Mouse (Mus musculus) thymus, postnatal 36 days (tissue): ENCODE results near the gene Sec14l3.
"Not testable (repeated sequence)": the region's sequence is repeated elsewhere in the genome, so short reads cannot be mapped to it uniquely, and the experiment has no call there.

Experiments used
- DNase-seq, 2 experiments: peaks; one replicate each; pipeline ENCODE4 v3.0.0; 2022; ENCODE audit warnings: mixed read lengths in 2 of 2

Gene Sec14l3

GRCm38 (mm10) chr11:4064627-4065122 is at the start of gene Sec14l3:
Sec14l3 (plus strand) TSS chr11:4064841.
- DNase-seq, result no peak

DNA sequence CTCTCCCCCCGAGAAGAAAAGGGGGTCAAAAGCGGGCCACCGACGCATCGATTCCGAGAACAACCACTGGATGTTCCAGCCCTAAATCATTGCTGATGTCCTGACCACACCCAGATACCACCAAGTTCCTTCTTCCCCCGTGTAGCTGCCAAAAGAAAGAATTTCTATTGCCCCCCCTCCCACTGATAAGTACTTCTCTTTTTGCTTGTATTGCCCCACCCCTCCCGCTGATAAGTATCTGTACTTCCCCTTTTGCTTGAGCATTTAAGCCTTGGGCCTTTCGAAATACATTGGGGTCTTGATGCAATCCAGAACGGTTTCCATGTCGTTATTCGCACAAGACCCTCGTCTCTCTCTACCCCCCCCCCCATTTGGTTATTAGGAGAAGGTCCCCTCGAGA is 48.8 kb upstream of the Sec14l3 start:
- DNase-seq, result not testable (repeated sequence)

GRCm38 (mm10) chr11:4022111-4022510 is 42.5 kb upstream of the Sec14l3 start:
- not testable (repeated sequence) for DNase-seq

DNA sequence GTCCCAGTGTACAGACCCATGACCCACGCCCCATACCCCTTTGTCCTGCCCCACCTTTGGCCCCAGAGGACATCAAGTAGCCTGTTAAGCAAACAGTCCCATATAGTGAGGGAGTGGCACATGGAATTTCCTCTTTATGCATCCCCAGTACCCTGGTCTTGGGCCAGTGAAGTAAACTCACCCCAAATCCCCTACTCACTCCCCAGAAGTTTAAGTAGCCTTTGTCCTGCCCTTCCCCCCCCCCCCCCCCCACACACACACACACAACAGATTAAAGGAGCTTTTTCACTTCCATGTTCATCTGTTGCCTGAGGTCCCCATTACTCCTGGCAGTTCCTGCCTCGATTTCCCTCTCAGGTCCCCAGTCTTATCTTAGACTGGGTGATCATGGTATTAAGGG is 41.3 kb upstream of the Sec14l3 start:
- DNase-seq, result no peak

DNA sequence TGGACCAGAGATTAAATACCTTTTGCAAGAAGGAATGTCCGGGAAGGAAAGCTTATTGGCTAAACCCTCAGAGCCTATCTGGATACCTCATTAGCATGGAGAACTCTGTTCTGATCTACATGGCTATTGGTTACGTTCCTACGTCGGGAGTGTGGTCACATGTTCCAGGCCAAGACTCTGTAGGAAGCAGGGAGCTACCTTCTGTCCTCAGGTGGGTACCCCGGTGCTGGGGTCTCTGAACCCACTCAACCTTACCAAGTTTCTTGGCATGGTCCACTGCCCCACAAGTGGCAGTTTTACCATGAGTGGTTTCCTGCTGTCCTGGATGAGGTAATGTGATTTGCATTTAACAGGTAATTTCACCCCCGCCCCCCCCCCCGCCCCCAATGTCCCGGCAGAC is 37.6 kb upstream of the Sec14l3 start:
- no peak for DNase-seq

- no peak for DNase-seq
These were observed 36.9 kb upstream of the Sec14l3 start for GRCm38 (mm10) chr11:4027561-4028334.

- DNase-seq, result no peak
These were observed 35.3 kb upstream of the Sec14l3 start for GRCm38 (mm10) chr11:4029343-4029742.

DNA sequence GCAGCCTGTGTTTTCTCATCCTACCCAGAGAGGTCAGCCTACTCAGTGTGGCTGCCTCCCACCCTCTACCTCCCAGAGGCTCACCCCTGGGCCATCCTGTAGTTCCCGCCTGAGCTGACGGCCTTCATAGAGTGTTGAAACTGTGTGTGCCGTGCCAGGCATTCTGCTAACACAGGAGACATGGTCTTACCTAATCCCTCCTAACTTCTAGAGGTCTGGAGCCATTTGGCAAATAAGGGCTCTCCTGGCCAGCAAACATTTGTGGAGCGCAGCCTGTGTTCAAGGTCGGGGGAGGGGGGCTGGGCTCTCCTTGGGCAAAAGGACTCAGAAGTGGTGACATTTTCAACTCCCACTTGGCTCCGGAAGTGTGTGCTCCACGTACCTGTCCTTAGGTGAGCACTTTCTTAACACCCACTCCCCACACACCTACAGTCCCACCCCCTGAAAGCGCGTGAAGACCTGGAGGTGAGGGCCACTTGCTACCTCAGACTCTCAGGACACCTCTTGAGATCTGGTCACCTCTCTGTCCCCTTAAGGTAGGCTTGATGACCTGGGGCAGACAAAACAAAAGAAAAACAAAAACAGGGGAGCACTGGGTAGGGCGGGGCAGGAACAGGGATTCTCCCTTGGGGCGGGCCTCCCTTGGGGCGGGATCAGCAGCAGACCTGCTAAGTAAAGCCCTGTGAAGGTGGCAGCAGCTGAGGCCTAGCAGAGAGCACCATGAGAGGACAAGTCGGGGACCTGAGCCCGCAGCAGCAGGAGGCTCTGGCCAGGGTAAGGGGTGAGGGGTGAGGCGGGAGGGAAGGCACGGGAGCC is 33.3 kb upstream of the Sec14l3 start, which contains the start of gene Sec14l4:
Sec14l4 (plus strand) TSS at position 337 of the 816 bp plus-strand sequence.
- no peak for DNase-seq

GRCm38 (mm10) chr11:4031961-4032360 is 32.7 kb upstream of the Sec14l3 start:
- no peak for DNase-seq

DNA sequence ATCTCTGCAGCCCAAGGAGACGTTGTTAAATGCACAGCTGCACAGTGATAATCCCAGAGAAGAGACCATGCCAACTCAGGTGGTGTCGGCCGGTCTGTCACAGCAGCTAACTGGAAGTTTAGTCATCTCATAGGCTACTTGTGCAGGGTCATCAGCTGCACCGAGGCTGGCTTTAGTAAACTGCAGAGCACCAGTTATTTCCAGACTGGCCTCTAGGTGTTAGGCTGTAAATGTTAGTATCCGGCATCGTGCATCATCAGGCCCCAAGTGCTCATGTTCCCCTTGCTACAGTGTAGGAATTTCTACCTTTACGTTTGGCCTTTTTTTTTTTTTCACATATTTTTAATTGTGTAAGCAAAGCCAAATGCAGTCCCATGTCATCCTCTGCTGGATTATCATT is 31.2 kb upstream of the Sec14l3 start:
- DNase-seq, result no peak

DNA sequence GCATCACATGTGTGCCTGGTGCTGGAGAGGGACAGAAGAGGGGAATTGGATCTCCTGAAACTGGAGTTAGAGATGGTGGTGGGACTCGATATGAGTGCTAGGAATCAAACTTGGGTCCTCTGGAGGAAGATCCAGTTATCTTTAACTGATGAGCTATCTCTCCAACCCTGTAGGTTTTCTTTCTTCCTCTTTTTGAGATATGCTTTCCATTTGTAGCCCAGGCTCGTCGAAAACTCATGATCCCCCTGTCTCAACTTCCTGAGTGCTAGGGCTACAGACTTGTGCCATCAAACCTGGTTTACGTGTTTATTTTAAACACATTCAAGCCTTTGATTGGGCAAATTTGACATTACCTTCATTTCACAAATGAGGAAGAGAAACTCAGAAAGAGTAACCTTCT is 30.5 kb upstream of the Sec14l3 start:
- no peak for DNase-seq

DNA sequence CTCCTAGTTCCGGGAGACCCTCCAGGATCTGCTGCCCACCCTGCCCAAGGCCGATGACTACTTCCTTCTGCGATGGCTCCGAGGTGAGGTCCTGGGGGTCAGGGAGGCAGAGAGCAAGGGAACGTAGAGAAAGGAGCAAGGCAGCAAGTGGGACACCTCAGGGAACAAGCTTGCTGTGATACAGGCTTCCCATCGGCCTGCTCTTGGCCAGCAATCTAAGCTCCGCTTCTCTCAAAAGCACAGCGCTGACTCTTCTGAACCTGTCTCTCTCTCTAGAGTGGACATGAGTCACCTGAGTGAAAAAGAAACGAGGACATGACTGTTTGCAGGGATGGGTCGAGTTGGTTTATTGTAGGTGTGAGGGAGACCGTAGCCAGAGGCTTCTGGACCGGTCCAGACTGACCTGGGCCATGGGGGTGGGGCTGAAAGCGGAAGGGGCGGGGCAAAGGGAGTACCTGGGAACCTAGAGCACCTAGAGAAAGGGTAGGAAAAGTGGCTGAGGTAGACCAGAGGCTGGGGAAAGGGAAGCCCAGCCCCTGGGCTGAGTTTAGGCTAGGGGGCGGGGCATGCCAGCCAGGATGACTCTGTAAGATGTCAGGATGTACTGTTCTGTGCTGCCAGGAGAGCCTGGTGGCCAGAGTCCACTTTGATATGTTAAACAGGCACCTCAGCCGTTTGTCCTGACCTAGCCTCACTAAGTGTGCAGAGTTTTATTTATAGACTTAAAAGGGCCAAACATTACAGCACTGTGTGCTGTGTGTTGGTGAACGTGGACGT is 29.3 kb upstream of the Sec14l3 start:
- no peak for DNase-seq

GRCm38 (mm10) chr11:4035916-4036315 is 28.7 kb upstream of the Sec14l3 start:
- no peak for DNase-seq

DNA sequence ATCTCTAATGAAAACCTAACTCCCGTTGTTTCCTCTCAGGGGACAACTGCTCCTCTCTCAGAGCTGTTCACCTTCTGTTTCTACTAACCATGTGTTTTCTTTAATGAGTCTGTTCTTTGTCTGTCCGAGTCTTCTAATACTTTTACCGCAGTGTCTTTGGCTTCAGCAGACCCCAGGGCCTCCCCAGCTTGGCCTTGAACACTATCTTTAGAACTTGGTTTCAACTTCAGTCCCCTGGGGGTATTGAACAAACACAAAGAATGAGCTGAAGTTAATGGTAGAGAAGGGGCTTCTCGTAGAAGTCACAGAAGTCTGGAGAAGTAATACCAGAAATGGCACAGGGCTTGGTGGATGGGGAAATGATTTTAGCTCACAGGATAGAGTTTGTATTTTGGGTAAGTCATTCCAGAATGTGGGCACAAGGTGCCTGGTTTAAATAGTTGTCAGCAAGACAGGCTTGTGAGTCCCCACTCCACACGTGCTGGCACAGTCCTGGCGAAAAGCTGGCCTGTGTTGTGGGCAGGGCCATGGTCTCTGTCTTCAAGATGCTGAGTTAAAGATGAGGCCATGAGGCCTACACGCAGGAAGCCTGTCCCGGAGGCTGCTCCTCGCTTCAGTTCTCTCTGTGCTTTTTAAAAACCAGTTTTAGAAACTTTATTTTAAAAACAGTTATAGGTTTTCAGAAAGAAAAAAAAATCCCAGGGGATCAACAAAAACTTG is 28.1 kb upstream of the Sec14l3 start:
- no peak for DNase-seq

DNA sequence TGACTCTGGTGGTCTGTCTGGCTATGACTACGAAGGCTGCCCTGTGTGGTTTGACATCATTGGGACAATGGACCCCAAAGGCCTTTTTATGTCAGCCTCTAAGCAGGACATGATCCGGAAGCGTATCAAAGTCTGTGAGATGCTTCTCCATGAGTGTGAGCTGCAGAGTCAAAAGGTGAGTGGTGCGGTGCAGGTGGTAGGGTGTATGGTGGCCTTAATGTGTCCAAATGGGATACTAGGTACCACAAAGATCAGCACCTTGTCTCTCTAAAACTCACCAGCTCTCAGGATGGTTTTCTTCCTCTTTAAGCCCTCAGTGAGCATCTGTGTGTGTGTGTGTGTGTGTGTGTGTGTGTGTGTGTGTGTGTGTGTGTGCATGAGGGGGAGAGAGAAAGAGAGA is 24.7 kb upstream of the Sec14l3 start:
- no peak for DNase-seq

- DNase-seq, result no peak
These were observed 23.5 kb upstream of the Sec14l3 start for GRCm38 (mm10) chr11:4041123-4041625.

GRCm38 (mm10) chr11:4043081-4043480 is 21.6 kb upstream of the Sec14l3 start:
- no peak for DNase-seq

DNA sequence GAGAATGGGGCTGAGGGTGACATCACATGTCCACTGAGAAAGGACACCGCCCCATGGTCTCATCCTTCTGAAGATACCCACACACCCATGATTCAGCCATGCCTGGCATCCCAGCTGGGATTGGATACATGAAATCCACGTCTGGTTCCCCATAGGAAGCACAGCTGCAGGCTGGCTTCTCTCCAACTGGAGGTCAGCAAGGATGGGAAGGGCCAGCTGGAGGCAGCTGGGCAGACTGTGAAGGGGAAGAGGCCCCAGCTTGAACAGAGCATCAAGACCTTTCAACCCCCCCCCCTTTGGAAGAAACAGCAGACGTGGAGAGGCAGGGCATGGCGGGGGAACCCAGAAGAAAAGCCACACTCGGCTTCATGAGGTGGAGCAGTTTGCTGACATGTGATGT is 18.1 kb upstream of the Sec14l3 start:
- DNase-seq, result no peak

GRCm38 (mm10) chr11:4047766-4048165 is 16.9 kb upstream of the Sec14l3 start:
- DNase-seq, result no peak

GRCm38 (mm10) chr11:4048438-4048837 is 16.2 kb upstream of the Sec14l3 start:
- DNase-seq, result no peak

GRCm38 (mm10) chr11:4053586-4053985 is 11.1 kb upstream of the Sec14l3 start:
- peak; percentile 37 to 52 for DNase-seq
